Mouse (Mus musculus) embryonic facial prominence, embryonic 12.5 days (tissue): Measurements from ENCODE around the gene Letm1. TPM values are rescaled to one million over a fixed set of nuclear protein-coding genes. Genes with fewer than 3 reads are reported as not detected.

Source experiments
- ATAC-seq: fragments of 200-750 bp; cut with Nextera tagmentation; 2 replicates; pipeline ENCODE4 v1.8.0; 2017; ENCODE audit not compliant: insufficient number of reproducible peaks, insufficient read depth, low FRiP score, low TSS enrichment
- H3K27ac ChIP-seq: fragments of 300-500 bp; sonication (generic); 2 replicates; pipeline ENCODE4 v1.5.1; 2016; ENCODE audit warnings: mild to moderate bottlenecking
- H3K27me3 ChIP-seq: fragments of 300-500 bp; sonication (generic); 2 replicates; pipeline ENCODE4 v1.6.1; 2016; ENCODE audit warnings: mild to moderate bottlenecking, moderate library complexity
- H3K36me3 ChIP-seq: fragments of 300-500 bp; sonication (generic); 2 replicates; pipeline ENCODE4 v1.6.1; 2016; ENCODE audit warnings: mild to moderate bottlenecking
- H3K4me1 ChIP-seq: fragments of 300-500 bp; sonication (generic); 2 replicates; pipeline ENCODE4 v1.6.1; 2016
- H3K4me2 ChIP-seq: fragments of 300-500 bp; sonication (generic); replicated peaks from 2 replicates; pipeline ENCODE4 v1.6.1; 2016; ENCODE audit warnings: mild to moderate bottlenecking, moderate library complexity
- H3K4me3 ChIP-seq: fragments of 300-500 bp; sonication (generic); 2 replicates; pipeline ENCODE4 v1.5.1; 2016; ENCODE audit warnings: mild to moderate bottlenecking
- H3K9ac ChIP-seq: fragments of 300-500 bp; sonication (generic); 2 replicates; pipeline ENCODE4 v1.6.1; 2016; ENCODE audit warnings: mild to moderate bottlenecking, moderate library complexity
- H3K9me3 ChIP-seq: fragments of 300-500 bp; sonication (generic); 2 replicates; pipeline ENCODE4 v1.6.1; 2016; ENCODE audit warnings: mild to moderate bottlenecking, moderate library complexity
- WGBS: fragments of 180-500 bp; shearing (Covaris S2); methylation state at CpG from one replicate; pipeline ENCODE4 v1.1.7; 2016; 5-methylcytosine and 5-hydroxymethylcytosine counted together
- polyA plus RNA-seq: library from polyadenylated mRNA; unstranded; fragments of >200 nt; fragmentation: Nextera tagmentation; extraction: Ambion mirVana; gene quantifications from 2 replicates; pipeline ENCODE4 v1.2.1, GENCODE M21; 2016

Letm1 gene
- polyA plus RNA-seq, 1 experiment from 2014 or later: 65.3 TPM

DNA sequence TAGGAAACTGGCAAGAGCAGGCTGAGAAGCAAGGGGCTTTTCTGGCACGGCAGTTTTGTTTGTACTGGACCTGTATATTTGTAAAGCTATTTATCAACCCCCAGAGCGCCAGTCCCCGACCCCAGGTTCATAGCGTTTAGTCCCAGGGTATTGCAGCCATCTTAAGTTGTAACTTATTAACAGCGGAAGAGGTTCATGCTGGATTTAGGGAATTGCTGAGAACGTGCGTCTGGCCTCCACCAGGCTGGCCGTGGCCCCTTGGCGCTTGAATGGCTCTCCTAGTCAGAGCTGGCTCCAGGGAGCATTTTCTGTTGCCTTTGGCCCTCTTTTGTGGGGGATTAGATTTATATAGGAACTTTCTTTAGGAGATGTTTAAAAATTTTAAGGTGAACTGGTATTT lies 46.4 kb downstream of the Letm1 start:
- Histone ChIP-seq H3K27me3 (no peaks in the 10 kb centered on the region), H3K9ac (no peak overlapping the region), H3K4me1 (peaks cover 2% of the 10 kb centered on the region; the same call in 1 of the 2 replicates), H3K36me3 (peaks cover 29% of the 10 kb centered on the region), H3K27ac (no peak overlapping the region), H3K4me3 (no peak overlapping the region), H3K4me2 (no peak overlapping the region), H3K9me3 (no peaks in the 10 kb centered on the region)
- WGBS: 74% methylated on average over 9 of the region's 9 CpGs
- ATAC-seq: no peak

DNA sequence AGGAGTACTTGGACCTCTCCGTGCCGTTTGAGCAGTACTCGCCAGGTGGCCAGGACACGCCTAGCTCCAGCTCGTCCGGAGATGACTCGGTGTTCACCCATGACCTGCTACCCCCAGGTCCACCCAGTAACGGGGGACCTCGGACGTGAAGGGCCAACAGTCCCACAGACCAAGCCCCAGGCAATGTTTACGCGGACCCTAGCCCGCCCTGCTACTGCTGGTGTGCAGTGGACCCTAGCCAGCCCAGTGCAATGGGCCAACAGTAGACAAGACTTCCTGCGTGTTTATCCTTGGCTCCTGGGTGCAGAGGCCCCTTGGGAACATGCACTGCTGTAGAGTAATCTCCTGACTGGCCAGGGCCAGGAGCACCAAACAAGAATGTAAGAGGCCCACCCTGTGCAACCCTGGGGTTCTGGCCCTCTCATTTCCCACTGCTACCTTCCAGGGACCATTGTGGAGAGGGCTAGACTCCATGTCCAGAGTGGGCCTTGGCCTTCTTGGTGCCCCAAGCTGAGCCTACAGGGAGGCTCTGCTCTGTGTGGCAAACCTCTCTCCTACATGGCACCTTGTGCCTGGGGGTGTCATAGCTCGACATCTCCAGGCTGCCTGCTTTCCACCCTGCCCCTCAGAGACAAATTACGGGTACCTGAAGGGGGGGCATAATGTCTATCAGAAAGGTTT lies 47.1 kb downstream of the Letm1 start:
- Histone ChIP-seq H3K4me2 (no peak overlapping the region), H3K27ac (no peak overlapping the region), H3K4me3 (no peak overlapping the region), H3K9ac (no peak overlapping the region; the same call in 1 of the 2 replicates), H3K9me3 (no peaks in the 10 kb centered on the region), H3K27me3 (no peaks in the 10 kb centered on the region), H3K4me1 (peaks cover 5% of the 10 kb centered on the region; the same call in 1 of the 2 replicates), H3K36me3 (peaks cover 24% of the 10 kb centered on the region)
- WGBS: 85% methylated on average over 16 of the region's 16 CpGs
- ATAC-seq: no peak

DNA sequence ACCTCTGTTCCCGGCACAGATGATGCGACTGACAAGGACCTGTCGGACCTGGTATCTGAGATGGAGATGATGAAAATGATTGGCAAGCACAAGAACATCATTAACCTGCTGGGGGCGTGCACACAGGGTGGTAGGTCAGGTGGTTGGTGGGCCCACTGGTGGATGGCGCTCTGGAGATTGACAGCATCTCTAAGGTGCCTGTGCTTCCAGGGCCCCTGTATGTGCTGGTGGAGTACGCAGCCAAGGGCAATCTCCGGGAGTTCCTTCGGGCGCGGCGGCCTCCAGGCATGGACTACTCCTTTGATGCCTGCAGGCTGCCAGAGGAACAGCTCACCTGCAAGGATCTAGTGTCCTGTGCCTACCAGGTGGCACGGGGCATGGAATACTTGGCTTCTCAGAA lies 48.8 kb downstream of the Letm1 start:
- H3K27ac ChIP-seq: no peak overlapping the region
- peaks cover 5% of the 10 kb centered on the region; the same call in 1 of the 2 replicates for H3K4me1 ChIP-seq
- 95% methylated on average over 12 of the region's 12 CpGs for WGBS
- no peak overlapping the region for H3K9ac ChIP-seq
- no peak for ATAC-seq
- peaks cover 21% of the 10 kb centered on the region for H3K36me3 ChIP-seq
- H3K9me3 ChIP-seq: no peaks in the 10 kb centered on the region
- no peak overlapping the region for H3K4me2 ChIP-seq
- no peaks in the 10 kb centered on the region for H3K27me3 ChIP-seq
- H3K4me3 ChIP-seq: no peak overlapping the region

GRCm38 (mm10) chr5:33731051-33731450 lies 51.6 kb downstream of the Letm1 start:
- 0 out of 2 replicates have a peak overlapping the region, but pooled peaks have one; percentile 3 for H3K27ac ChIP-seq
- peaks cover 5% of the 10 kb centered on the region; the same call in 1 of the 2 replicates for H3K27me3 ChIP-seq
- no peak for ATAC-seq
- 62% methylated on average over 21 of the region's 21 CpGs for WGBS
- no peak overlapping the region for H3K9ac ChIP-seq
- H3K9me3 ChIP-seq: no peaks in the 10 kb centered on the region
- H3K4me2 ChIP-seq: no peak overlapping the region
- H3K4me3 ChIP-seq: no peak overlapping the region
- peaks cover 21% of the 10 kb centered on the region for H3K36me3 ChIP-seq
- H3K4me1 ChIP-seq: peaks cover 5% of the 10 kb centered on the region; the same call in 1 of the 2 replicates

- no peak overlapping the region for H3K27ac ChIP-seq
- peaks cover 21% of the 10 kb centered on the region for H3K36me3 ChIP-seq
- no peak overlapping the region for H3K9ac ChIP-seq
- H3K9me3 ChIP-seq: no peaks in the 10 kb centered on the region
- peaks cover 5% of the 10 kb centered on the region; the same call in 1 of the 2 replicates for H3K4me1 ChIP-seq
- H3K27me3 ChIP-seq: peaks cover 11% of the 10 kb centered on the region; the same call in 1 of the 2 replicates
- H3K4me3 ChIP-seq: no peak overlapping the region
- ATAC-seq: no peak
- H3K4me2 ChIP-seq: no peak overlapping the region
- 36% methylated on average over 5 of the region's 5 CpGs for WGBS
Observed at GRCm38 (mm10) chr5:33730516-33730915, 52.1 kb downstream of the Letm1 start.

- no peak overlapping the region for H3K4me3 ChIP-seq
- H3K27me3 ChIP-seq: peaks cover 27% of the 10 kb centered on the region
- H3K36me3 ChIP-seq: peaks cover 11% of the 10 kb centered on the region; the same call in 1 of the 2 replicates
- H3K9me3 ChIP-seq: no peaks in the 10 kb centered on the region
- no peak overlapping the region for H3K27ac ChIP-seq
- no peak for ATAC-seq
- peaks cover 5% of the 10 kb centered on the region; the same call in 1 of the 2 replicates for H3K4me1 ChIP-seq
- no peak overlapping the region for H3K9ac ChIP-seq
- 77% methylated on average over 7 of the region's 7 CpGs for WGBS
- H3K4me2 ChIP-seq: no peak overlapping the region
Observed at GRCm38 (mm10) chr5:33728841-33729240, 53.8 kb downstream of the Letm1 start.

GRCm38 (mm10) chr5:33726891-33727290 lies 55.7 kb downstream of the Letm1 start:
- Histone ChIP-seq H3K27ac (no peak overlapping the region), H3K9ac (no peak overlapping the region), H3K9me3 (no peaks in the 10 kb centered on the region), H3K36me3 (peaks cover 6% of the 10 kb centered on the region; the same call in 1 of the 2 replicates), H3K27me3 (peaks cover 45% of the 10 kb centered on the region), H3K4me2 (no peak overlapping the region), H3K4me3 (no peak overlapping the region), H3K4me1 (peaks cover 20% of the 10 kb centered on the region; the same call in 1 of the 2 replicates)
- WGBS: 74% methylated on average over 1 of the region's 1 CpGs
- no peak for ATAC-seq

GRCm38 (mm10) chr5:33726081-33726647 lies 56.5 kb downstream of the Letm1 start:
- 82% methylated on average over 7 of the region's 7 CpGs for WGBS
- Histone ChIP-seq H3K4me2 (no peak overlapping the region), H3K27me3 (peaks cover 52% of the 10 kb centered on the region), H3K27ac (no peak overlapping the region), H3K4me1 (peaks cover 17% of the 10 kb centered on the region; the same call in 1 of the 2 replicates), H3K9ac (no peak overlapping the region), H3K9me3 (no peaks in the 10 kb centered on the region), H3K36me3 (peaks cover 6% of the 10 kb centered on the region; the same call in 1 of the 2 replicates), H3K4me3 (no peak overlapping the region)
- no peak for ATAC-seq

- Histone ChIP-seq H3K4me3 (peak overlapping the region; percentile 59), H3K27me3 (peaks cover 60% of the 10 kb centered on the region), H3K4me1 (peaks cover 14% of the 10 kb centered on the region; the same call in 1 of the 2 replicates), H3K27ac (no peak overlapping the region), H3K9ac (0 out of 2 replicates have a peak overlapping the region, but pooled peaks have one; percentile 71), H3K4me2 (peak overlapping the region; percentile 97), H3K9me3 (no peaks in the 10 kb centered on the region), H3K36me3 (no peaks in the 10 kb centered on the region)
- WGBS: 5% methylated on average over 36 of the region's 36 CpGs
- no peak for ATAC-seq
Observed at GRCm38 (mm10) chr5:33723641-33724465, 58.8 kb downstream of the Letm1 start.

GRCm38 (mm10) chr5:33723019-33723640 lies 59.5 kb downstream of the Letm1 start:
- peaks cover 14% of the 10 kb centered on the region; the same call in 1 of the 2 replicates for H3K4me1 ChIP-seq
- H3K36me3 ChIP-seq: no peaks in the 10 kb centered on the region
- no peaks in the 10 kb centered on the region for H3K9me3 ChIP-seq
- H3K4me3 ChIP-seq: peak overlapping the region; percentile 59
- WGBS: under 1% methylated on average over 61 of the region's 61 CpGs
- peak overlapping the region; percentile 97 for H3K4me2 ChIP-seq
- H3K27me3 ChIP-seq: peaks cover 60% of the 10 kb centered on the region
- no peak for ATAC-seq
- no peak overlapping the region for H3K27ac ChIP-seq
- peak overlapping the region; percentile 71 for H3K9ac ChIP-seq
